Mouse (Mus musculus) heart, postnatal 4 days (tissue): ENCODE results near the gene Cd274. TPM values are rescaled to one million over a fixed set of nuclear protein-coding genes. Genes with fewer than 3 reads are reported as not detected.

Experiments
- DNase-seq: peaks from one replicate; pipeline ENCODE4 v3.0.0; 2021
- total RNA-seq, 2 experiments: library from RNA; stranded (reverse); gene quantifications; 2 replicates each; pipeline ENCODE4 v1.2.3; 2021

The Cd274 gene
- total RNA-seq, result under 1 TPM; 0.60 to 0.65 TPM

DNA sequence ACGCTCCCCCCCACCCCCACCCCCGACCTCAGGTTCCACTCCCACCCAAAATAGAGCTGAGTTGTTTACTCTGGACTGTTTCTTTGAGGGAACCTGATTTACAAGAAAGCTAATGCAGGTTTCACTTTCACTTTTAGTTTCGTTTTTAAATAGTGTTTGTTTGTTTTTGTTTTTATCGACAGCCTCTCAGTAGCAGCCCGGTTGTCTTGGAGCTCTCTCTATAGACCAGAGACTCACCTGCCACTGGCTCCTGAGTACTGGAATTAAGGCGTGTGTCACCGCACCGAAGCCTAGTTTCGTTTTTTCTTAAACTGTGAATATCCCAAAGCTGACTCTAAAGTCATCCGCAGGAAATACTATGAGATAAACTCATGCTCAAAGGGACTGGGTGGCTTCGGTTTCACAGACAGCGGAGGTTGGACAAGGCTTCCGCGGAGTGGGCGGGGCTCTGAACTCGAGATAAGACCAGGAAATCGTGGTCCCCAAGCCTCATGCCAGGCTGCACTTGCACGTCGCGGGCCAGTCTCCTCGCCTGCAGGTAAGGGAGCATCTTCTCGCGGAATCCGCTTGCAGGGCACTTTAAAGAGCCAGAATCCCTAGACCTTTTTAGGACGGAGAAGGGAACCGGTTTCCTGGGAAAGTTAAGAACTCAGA is at the start of gene Cd274, which contains the start of gene Plgrkt:
Gene Cd274, plus strand, starts transcription at position 487 of the 654 bp plus-strand sequence.
Gene Plgrkt, minus strand, starts transcription at position 422 of the 654 bp plus-strand sequence.
- DNase-seq, result peak; percentile 77

DNA sequence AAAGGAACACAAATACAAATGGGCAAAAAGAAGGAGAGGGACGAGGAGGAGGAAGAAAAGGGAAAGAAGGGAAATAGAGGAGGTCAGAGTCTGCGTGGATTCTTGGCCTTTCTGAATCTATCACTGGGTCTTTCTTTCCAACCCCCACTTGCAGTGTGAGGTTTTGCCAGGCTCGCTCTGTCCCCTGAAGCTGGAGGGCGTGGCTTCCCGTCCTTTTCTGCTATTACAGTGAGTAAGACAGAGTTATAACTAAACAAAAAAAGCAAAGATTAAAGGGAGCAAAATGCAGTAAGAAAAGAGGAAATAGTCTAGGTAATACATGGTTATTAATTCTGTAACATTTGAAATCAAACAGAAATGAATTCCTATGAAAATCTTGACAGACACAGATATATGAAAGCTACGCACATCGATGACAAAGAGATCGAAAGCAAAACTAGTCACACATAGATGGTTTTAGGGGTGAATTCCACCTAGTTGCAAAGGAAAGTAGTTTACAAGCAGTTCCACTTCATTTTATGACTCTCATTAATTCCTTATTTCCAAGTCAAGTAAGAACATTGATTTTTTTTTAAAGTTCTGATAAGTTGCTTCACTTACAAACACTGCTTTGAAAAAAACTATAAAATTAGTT is 43.7 kb upstream of the Cd274 start:
- DNase-seq, result no peak

DNA sequence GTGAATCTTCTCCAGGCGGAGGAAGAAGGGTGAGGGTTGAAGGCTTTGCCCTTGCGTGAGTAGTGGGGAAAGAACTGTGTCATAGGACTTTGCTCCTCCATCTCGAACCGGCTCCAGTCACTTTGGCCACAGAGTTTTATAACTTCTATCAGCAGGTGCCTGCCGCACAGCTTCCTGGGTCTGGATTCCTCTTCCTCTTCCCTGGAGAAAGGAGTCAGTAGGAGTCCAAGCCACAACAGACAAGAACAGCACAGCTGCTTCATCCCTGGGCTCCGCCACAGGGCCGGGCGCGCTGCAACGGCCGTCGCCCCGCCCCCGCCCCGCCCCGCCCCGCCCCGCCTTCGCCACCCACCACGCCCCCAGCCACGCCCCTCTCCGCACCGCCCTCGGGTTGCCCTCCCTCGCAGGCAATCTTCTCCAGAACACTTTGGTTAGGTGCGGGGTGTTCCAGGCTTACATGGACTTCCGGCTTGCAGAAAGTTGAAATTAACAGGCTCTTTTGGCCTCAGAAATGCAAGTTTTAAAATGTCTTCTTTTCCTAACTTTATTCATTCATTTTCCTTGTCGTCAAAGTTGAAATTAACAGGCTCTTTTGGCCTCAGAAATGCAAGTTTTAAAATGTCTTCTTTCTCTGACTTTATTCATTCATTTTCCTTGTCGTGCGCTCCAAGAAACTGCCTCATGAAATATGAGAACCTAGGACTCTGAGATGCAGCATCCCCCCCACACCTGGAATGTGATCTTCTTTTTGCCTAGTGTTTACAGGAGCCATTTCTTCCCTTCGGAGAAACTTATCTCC is 42.0 kb upstream of the Cd274 start, which contains the start of gene Insl6:
Gene Insl6, minus strand, starts transcription at position 304 of the 799 bp plus-strand sequence.
- peak; percentile 81 for DNase-seq

DNA sequence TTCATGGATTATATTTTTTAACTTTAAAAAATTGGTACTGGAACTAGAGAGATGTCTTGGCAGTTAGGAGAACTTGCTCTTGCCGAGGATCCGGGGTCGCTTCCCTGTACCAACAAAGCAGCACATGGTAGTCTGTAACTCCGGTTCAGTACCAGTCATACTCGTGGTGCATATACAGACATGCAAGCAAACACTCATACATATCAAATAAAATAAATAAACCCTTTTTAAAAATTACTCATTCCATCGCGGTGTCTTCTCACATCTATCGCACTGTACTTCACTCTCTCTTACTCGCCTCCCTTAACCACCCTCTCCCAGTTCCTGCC is 41.4 kb upstream of the Cd274 start:
- no peak for DNase-seq

DNA sequence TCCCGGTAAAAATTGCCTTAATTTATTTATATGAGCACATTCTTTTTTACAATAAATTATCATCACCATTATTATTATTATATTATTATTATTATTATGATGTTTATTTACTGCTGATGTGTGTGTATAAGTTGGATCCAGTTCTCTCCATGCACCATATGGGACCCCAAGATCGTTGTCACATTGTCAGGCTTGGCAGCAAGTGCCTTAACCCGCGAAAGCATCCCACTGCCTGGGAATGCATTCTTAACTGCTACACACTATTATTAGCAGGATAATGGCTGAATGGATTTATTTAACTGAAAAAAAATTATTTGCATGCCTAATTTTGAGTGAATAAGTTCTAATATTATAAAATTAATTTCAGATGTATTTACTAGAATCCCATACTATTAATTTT is 40.9 kb upstream of the Cd274 start:
- DNase-seq, result no peak

DNA sequence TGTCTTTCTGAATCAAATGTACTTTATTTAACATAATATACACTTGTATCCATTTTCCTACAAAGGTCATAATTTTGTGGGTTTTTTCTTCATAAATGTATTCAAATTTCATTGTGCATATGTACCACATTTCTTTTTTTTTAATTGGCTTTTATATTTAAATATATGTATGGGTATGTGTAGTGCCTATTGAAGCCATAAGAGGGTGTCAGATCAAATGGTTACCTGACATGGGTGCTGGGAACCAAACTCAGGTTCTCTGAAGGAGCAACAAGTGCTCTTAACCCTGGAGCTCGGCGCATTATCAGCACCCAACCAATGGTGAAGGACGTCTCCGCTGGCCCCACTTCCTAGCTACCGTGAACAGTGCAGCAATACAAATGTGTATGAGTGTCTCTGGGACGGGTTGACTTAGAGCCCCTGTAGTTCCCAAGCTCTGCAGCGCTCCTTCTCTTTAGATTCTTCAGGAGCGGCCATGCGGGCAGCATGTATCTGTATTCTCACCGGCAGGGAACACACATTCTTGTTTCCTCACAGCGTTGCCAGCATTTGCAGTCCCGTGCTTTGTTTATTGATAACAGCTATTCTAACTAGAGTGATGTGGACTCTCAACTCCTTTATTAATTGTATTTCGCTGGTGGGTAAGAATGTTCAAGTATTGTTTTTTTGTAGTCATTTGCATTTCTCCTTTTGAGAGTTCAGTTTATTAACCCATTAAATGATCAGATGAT is 40.3 kb upstream of the Cd274 start:
- no peak for DNase-seq

DNA sequence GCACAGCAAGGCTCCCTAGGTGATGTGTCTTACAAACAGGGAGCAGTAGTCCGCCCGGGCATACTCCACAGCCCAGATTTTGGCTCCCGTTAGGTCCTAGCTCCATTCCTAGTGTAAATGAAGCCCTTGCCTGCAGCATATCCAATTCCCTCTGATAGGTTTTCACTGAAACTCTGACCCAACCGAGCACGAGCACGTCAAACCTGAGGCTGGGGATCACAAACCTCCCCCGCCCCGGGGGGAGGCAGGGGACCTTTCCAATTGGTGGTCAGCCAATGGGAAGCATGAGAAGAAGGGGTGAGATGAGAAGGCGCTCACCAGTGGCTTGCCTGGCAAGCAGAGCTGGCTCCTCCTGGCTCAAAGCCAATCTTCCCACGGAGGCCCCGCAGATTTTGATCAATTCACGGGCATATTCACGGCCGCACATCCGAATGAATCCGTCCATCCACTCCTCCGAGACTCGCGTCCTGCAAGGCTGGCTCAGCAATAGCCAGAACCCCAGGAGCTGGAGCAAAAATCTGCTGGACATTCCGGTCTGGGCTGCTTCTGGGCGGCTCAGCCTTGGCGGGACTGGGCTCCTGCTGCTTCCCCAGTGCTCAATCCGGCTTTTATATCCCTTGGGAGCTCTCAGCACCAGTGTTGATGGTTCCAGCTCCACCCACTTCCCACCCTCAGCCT is 33.0 kb upstream of the Cd274 start, which contains the start of gene Rln1:
Gene Rln1, minus strand, starts transcription at position 603 of the 678 bp plus-strand sequence.
- DNase-seq, result peak; percentile 21

DNA sequence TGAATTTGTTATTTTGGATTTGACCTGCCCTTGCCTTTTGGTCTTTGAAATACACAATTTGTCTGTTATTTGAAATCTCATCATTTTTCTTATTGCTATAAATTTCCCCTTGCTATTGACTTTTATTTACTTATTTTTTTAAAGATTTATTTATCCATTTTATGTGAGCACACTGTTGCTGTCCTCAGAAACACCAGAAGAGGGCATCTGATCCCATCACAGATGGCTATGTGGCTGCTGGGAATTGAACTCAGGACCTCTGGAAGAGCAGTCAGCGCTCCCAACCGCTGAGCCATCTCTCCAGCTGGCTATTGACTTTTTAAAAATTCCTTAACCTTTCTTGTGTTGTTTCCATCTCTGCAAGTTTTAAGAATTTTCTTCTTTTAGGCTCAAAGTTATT is 30.6 kb upstream of the Cd274 start:
- no peak for DNase-seq

DNA sequence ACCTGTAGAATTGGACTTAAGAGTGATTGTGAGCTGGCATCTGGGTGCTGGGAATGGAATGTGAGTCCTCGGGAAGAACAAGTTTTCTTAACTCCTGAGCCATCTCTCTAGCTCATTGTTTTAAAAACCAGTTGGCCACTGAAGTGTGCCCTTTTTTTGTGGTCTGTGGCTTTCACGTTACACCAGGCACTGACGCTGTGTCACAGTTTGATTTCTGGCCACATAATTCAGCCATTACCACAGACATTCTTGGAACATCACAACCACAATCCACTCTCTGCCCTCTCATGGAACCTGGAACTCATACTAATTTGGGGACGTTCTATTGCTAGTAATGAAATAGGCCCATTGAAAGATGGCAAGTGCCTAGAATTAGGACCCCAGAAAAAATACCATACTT is 26.2 kb upstream of the Cd274 start:
- no peak for DNase-seq

DNA sequence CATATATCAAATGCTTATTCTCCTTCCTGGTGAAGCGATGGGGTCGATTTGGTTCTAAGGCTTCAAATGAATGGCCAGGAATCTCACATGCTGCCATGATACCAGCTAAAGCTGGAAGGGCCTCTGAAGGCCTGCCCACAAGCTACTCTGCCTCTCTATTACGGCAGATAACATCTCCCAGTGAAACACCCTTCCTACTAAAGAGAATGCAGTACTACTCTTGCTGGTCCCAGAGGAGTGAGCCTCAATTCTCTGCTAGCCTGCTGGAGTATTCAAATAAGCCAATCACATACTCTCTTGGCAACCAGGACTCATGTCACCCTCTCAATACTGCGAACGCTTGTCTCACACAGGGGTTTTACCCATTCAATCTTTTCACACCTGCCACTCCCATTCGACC is 25.0 kb upstream of the Cd274 start:
- DNase-seq, result no peak

DNA sequence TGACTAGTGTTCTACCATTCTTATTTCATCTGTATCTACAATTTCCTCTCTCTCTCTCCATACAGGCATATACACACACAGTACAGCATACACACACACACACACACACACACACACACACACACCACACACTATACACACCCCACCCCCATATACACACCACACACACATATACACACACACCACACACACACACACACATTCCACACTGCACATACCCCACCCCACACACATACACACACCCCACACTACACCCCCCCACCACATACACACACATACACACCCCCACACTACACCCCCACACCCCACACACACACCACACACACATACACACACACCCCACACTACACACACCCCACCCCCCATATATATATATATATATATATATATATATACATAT is 22.4 kb upstream of the Cd274 start:
- no peak for DNase-seq

DNA sequence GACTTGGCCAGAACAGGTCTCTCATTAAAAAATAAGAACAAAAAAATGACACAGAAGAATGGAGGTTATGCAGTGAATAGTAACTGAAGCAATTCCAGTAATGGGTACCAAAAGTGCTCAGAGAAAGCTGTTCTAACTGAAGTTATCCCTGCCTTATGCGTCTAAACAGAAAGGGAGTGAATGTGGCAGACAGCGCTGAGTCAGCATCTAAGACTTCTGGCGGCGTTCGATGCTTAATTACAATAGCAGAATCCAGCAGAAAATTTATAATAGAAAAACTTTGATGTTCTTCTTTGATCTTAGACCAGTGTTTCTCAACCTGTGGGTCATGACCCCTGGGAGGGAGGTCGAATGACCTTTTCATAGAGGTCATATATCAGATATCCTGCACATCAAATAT is 21.6 kb upstream of the Cd274 start:
- no peak for DNase-seq

DNA sequence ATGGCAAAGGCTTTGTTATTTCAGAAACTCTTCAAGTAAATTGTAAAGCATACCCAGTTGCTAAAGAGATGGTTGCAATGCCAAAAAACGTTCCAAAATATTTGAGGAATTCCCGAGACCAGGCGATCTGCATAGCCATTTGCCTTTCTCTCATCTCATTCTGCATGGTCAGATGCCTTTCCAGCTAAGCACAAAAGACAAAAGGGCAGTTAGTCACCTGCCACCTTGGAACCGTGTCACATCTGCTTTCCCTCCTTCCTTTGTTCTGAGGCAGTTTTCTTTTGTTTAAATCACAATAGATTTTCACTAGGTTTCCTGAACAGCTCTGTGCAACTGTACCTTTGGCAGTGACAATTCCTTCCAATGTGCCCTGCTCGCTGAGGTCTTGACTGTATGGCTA is 16.3 kb upstream of the Cd274 start:
- DNase-seq, result no peak

DNA sequence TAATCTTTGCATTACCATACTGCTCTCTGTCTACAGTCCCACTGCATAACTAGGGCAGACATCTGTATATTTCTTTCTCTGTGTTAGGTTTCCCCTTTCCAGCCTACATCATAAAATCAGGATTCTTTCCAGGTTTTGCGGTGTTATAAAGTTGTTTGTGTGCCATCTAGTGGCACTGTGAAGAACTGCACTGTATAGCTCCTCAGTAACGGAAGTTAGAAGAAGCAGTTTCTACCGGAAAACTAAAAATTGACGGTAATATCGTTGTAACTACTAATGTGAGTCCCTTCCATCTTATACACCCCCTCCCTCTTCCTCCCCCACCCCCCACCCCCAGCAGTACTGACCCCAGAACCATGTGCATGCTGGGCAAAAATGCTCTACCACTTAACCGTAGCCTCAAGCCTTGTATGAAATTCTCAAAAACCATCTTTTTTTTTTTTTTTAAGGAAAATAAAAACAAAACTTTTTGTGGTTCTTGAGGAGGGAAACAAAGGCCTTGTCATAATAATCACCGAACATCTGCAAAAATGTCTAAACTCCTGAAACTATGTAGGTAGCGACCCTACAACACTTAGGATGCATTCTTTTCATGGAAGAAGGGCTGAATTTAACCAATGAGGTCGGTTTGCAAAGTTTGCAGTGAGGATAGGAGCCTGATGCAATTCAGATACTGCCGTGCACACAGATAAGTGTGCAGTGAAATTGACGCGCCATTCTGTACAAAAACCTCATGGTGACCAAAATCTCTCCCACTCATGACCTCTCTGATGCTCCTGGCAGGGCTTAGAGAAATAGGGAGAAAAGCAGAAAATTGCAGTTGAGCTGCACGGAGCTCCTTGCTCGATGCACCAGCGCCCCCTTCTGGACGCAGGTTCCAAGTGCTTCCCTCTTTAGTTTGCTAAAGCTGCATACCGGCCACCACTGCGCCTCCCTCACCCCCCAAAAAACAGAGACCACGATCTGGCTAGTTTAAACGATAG is 12.1 kb upstream of the Cd274 start:
- DNase-seq, result peak; percentile 92

DNA sequence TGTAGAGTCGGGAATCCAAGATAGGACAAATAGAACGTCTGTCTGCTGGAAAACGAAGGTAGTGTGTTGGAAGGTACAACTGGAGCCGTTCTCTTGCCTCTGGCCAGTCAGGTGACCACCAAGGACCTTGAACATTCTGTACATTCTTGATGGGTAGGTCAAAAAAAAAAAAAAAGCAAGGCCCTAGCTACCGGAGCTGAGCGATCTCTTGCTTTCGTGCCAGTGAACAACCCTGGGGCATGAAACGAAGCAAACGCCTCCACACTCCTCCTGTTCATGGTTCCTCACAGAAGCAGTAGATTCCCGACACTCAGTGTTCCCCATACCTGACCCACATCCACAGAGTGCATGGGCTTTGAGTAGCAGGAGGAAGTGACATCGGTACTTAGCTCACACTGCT is 11.0 kb upstream of the Cd274 start:
- DNase-seq, result no peak

DNA sequence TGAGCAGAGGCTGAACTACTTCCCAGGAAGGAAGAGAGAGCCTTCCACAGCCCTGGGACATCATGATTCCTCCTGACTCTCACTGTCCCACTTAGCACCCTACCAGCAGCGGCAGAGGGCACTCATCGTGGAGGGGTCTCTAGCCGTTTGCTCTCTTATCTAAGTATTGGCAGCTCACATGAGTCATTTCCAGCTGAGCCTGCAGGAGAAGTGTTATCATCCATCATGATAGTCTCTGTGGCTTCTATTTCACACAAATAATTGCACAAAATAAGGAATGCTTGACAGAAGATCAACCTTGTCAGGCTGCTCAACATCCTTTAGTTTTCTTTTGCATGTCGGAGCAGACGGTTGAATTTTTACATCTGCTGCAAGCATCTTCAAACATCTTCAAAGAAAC is 7.0 kb upstream of the Cd274 start:
- DNase-seq, result no peak

DNA sequence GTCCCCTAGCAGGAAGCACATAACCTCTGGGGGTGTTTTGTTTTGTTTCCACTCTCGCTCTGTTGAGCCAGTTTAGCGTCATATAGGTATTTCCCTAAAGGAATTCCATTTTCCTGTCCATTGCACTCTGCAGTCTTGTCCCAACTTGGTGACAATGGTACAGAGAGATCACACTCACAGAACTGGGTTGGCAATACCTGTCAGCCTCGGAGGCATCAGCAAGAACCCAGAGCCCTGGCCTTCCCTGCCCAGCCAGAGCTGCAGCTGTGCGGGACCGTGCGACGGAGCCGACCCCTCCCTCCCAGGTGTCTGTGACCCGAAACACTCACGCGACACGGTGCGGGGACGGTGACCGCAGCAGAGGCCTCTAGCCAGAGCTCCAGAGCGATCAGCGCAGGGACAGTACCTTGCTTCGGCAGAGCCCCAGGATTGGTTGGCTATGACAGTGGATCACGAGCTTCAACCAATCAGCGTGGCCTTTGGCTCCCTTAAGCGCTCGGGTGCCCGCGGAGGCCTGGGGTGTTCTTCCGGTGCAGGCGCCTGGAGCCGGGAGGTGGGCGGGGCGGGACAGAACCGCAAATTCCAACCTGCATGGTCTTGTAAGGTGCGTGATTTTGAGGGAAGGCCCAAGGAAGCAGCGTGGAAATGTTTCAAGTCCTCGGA is 5.7 kb upstream of the Cd274 start:
- DNase-seq, result peak; percentile 90

DNA sequence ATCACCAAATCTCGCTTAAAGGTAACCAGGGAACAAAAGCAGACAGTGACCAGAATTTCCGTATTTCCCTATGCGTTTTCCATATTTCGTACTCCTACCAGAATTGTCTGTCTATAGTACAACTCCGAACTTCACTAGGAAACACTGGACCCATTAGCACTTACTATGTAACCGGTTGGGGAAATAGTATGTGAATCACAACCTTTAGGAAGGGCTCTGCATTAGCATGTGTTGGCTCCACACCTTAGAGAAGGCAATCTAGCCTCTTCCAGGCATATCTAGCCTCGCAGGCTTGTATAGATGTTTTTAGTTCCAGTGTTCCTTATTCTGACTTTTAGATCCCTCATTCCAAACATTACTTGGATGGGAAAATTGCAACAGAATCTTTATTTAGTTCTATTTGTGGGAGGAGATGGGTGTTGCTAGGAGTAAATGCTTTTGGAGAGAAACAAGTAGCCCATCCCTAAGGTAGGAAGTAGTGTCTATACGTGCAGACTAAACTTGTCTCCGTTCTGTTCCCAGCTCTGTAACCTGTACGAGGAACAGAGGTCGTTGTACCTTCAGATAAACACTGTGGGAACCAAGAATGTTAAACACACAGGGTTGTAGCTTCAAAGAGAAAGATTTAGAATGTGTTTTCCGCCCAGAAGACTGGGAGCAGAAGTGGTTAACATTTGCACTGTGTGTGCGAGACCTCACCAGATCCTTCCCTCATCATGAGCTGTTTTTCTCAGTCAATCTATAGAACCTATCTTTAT is 4.9 kb upstream of the Cd274 start:
- no peak for DNase-seq

DNA sequence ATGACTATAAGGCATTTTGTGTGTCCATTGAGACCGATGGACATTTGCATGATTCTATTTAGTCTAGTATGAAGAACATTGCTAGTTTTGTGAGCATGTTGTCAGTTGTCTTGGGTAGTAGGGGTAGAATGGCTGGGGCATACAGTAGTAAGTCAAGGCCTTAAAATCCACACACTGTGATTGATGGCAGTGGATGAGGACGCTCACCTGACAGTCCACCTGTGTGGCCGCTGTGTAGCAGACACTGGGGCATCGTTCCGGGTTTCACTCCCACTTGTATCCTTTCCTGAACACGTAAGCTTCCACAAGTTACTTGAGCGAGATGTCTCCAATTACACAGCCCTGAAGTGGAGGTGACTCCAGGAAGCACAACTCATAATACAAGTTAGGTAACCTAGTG is 3.7 kb upstream of the Cd274 start:
- no peak for DNase-seq

DNA sequence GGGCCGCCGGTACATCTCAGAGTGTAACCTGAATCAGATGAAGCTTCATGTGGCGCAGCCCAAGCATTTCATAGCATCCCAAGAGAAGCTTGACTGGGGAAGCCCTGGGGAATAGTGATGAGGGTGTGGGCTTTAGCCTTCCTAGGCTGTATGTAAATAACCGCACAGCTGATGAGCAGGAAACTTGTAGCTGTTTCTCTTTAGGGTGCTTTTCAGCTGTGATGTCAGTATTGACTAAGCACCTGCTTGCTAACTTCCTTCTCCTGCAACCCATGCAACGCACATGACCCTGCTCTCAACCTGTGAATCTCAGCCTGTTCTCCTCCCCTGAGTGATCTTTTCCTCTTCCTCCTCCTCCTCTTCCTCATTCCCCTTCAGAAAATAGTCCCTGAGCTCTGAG is 3.2 kb upstream of the Cd274 start:
- no peak for DNase-seq
